In the genomic region with DNA sequence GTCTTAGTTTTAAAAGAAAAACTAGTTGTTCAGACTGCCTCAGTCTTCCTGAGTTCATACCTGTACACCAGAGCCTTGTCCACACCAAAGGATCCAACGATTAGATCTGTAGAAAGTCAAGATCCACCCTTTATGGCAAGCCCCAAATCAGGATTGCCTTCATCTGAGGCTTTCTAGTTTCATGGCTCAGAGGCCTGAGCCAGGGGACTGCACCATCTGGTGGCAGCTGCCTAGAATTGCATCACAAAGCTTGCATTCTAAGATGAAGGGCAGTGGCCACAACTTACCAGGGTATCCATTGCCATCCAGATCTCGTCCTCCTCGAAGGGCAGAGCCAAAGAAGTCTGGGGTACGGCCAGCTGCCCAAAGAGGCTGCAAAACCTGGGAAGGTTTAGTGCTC, we compare ENCODE assay signal across 8 mouse cellular contexts. TPM values are rescaled to one million over a fixed set of nuclear protein-coding genes. Genes with fewer than 3 reads are reported as not detected.
DNase-seq lines count a peak whose midpoint lies in the region; ATAC-seq and TF ChIP-seq lines count a peak whose summit lies in the region.

No protein-coding gene starts in this region.

- WGBS in spleen, adult 2 months, result 44% methylated on average over 4 of the region's 4 CpGs
- 47% methylated on average over 4 of the region's 4 CpGs for WGBS in intestine, embryonic 16.5 days
- whole genome bisulfite sequencing in midbrain, embryonic 14.5 days, result 43% methylated on average over 4 of the region's 4 CpGs

- H3K36me3 ChIP-seq in spleen, adult 2 months (ENCODE audit: control insufficient read depth, insufficient read depth, low read length), result no peaks in the 10 kb centered on the region
- H3K36me3 ChIP-seq in intestine, embryonic 16.5 days (ENCODE audit: control insufficient read depth, insufficient read depth, low read length), result peaks cover 18% of the 10 kb centered on the region
- H3K36me3 ChIP-seq in midbrain, embryonic 14.5 days (ENCODE audit: control insufficient read depth, insufficient read depth, low read length), result no peaks in the 10 kb centered on the region

- ATAC-seq in intestine, embryonic 16.5 days, result peak; percentile 45
- ATAC-seq in midbrain, embryonic 14.5 days (ENCODE audit: low FRiP score, low TSS enrichment), result no peak

- H3K9ac ChIP-seq in intestine, embryonic 16.5 days (ENCODE audit: low read depth, low read length), result no peak overlapping the region
- no peak overlapping the region for H3K9ac ChIP-seq in midbrain, embryonic 14.5 days (replicated peaks; ENCODE audit: low read length)

- DNase-seq in cerebellum, adult 18-20 months, result peak; percentile 60 to 71
- DNase-seq in cerebellum, adult 9-11 months, result no peak
- DNase-seq in spleen, adult 2 months (ENCODE audit: low read depth in 1 of 2, low spot score in 2 of 2), result peak; percentile 38 to 54
- DNase-seq in spleen, adult 12 weeks (ENCODE audit: low spot score), result no peak
- DNase-seq in midbrain, embryonic 14.5 days, result peak; percentile 88
- peak; percentile 60 for DNase-seq in thymus, postnatal 14 days

- TF ChIP-seq CTCF in spleen, adult 2 months (IDR thresholded peaks at IDR 0.05; ENCODE audit: extremely low read depth, insufficient read depth, insufficient read length, insufficient replicate concordance), result peak; percentile 62; the same call in 1 of the 2 replicates
- peak; percentile 54; the same call in 1 of the 2 replicates for TF ChIP-seq CTCF in embryonic fibroblast, embryonic 13.5 days (IDR thresholded peaks at IDR 0.05; ENCODE audit: borderline replicate concordance, insufficient read depth, low read length)

- no peak overlapping the region for H3K27ac ChIP-seq in spleen, adult 2 months (ENCODE audit: insufficient read depth, low read length)
- H3K27ac ChIP-seq in embryonic fibroblast, embryonic 13.5 days (ENCODE audit: insufficient read depth, low read length), result no peak overlapping the region
- H3K27ac ChIP-seq in intestine, embryonic 16.5 days (ENCODE audit: low read length), result no peak overlapping the region
- H3K27ac ChIP-seq in midbrain, embryonic 14.5 days (replicated peaks; ENCODE audit: low read depth, low read length), result no peak overlapping the region

- no peak overlapping the region for H3K4me3 ChIP-seq in spleen, adult 2 months (ENCODE audit: extremely low read depth, insufficient read depth, insufficient read length)
- no peak overlapping the region for H3K4me3 ChIP-seq in embryonic fibroblast, embryonic 13.5 days (ENCODE audit: insufficient read depth, low read length)
- H3K4me3 ChIP-seq in intestine, embryonic 16.5 days (ENCODE audit: low read length), result no peak overlapping the region
- no peak overlapping the region for H3K4me3 ChIP-seq in midbrain, embryonic 14.5 days (replicated peaks; ENCODE audit: low read depth, low read length)

- no peak for TF ChIP-seq POLR2A in spleen, adult 2 months (IDR thresholded peaks at IDR 0.05; ENCODE audit: low read depth, low read length)
- TF ChIP-seq POLR2A in embryonic fibroblast, embryonic 13.5 days (IDR thresholded peaks at IDR 0.05; ENCODE audit: low read depth, low read length), result no peak

- H3K27me3 ChIP-seq in spleen, adult 2 months (ENCODE audit: control insufficient read depth, insufficient read depth, low read length), result no peaks in the 10 kb centered on the region
- H3K27me3 ChIP-seq in intestine, embryonic 16.5 days (replicated peaks; ENCODE audit: control insufficient read depth, insufficient read depth, low read length), result no peaks in the 10 kb centered on the region
- no peaks in the 10 kb centered on the region for H3K27me3 ChIP-seq in midbrain, embryonic 14.5 days (ENCODE audit: control insufficient read depth, insufficient read depth, low read length)

- peaks cover 7% of the 10 kb centered on the region; the same call in 1 of the 2 replicates for H3K4me1 ChIP-seq in spleen, adult 2 months (ENCODE audit: control insufficient read depth, insufficient read depth, insufficient read length)
- H3K4me1 ChIP-seq in embryonic fibroblast, embryonic 13.5 days (ENCODE audit: control insufficient read depth, insufficient read depth, low read length), result peaks cover 2% of the 10 kb centered on the region; the same call in 1 of the 2 replicates
- no peaks in the 10 kb centered on the region for H3K4me1 ChIP-seq in intestine, embryonic 16.5 days (ENCODE audit: control insufficient read depth, insufficient read depth, low read length)
- H3K4me1 ChIP-seq in midbrain, embryonic 14.5 days (ENCODE audit: control insufficient read depth, insufficient read depth, low read length), result no peaks in the 10 kb centered on the region

- no peaks in the 10 kb centered on the region for H3K9me3 ChIP-seq in intestine, embryonic 16.5 days (ENCODE audit: control insufficient read depth, low read length)
- no peaks in the 10 kb centered on the region for H3K9me3 ChIP-seq in midbrain, embryonic 14.5 days (ENCODE audit: control insufficient read depth, low read length)

- H3K4me2 ChIP-seq in intestine, embryonic 16.5 days (ENCODE audit: low read depth, low read length), result no peak overlapping the region
- H3K4me2 ChIP-seq in midbrain, embryonic 14.5 days (ENCODE audit: low read length), result no peak overlapping the region

RNA-seq across cellular contexts. Expression of gene Zfp385a, which starts 13.0 kb away (rescaled TPM):
- 28.1 and 31.0 TPM in 2 replicates for polyA plus RNA-seq in spleen, adult 2 months (2012; rRNA removed)
- polyA plus RNA-seq in embryonic fibroblast, embryonic 13.5 days (2011; ENCODE audit: insufficient read length, low read depth, missing spikeins), result 25.0 and 27.6 TPM in 2 replicates
- 3.6 and 4.1 TPM in 2 replicates for polyA plus RNA-seq in intestine, embryonic 16.5 days (2015; fragmentation: Nextera tagmentation; extraction: Ambion mirVana)
- 18.3 and 20.9 TPM in 2 replicates for polyA plus RNA-seq in midbrain, embryonic 14.5 days (2014; fragmentation: Nextera tagmentation; extraction: Ambion mirVana)

RNA-seq across cellular contexts. Expression of gene Itga5, which starts 13.7 kb away (rescaled TPM):
- polyA plus RNA-seq in spleen, adult 2 months (2012; rRNA removed), result 7.1 and 8.0 TPM in 2 replicates
- 161 and 346 TPM in 2 replicates for polyA plus RNA-seq in embryonic fibroblast, embryonic 13.5 days (2011; ENCODE audit: insufficient read length, low read depth, missing spikeins)
- 40.3 and 43.0 TPM in 2 replicates for polyA plus RNA-seq in intestine, embryonic 16.5 days (2015; fragmentation: Nextera tagmentation; extraction: Ambion mirVana)
- polyA plus RNA-seq in midbrain, embryonic 14.5 days (2014; fragmentation: Nextera tagmentation; extraction: Ambion mirVana), result 3.5 and 6.4 TPM in 2 replicates

RNA-seq across cellular contexts. Expression of gene Gpr84, which starts 42.4 kb away (rescaled TPM):
- 0.33 and 0.49 TPM in 2 replicates for polyA plus RNA-seq in spleen, adult 2 months (2012; rRNA removed)
- 0.40 TPM in 1 of 2 replicates, not detected in the other for polyA plus RNA-seq in embryonic fibroblast, embryonic 13.5 days (2011; ENCODE audit: insufficient read length, low read depth, missing spikeins)
- 0.09 and 0.20 TPM in 2 replicates for polyA plus RNA-seq in intestine, embryonic 16.5 days (2015; fragmentation: Nextera tagmentation; extraction: Ambion mirVana)
- 0.16 and 0.26 TPM in 2 replicates for polyA plus RNA-seq in midbrain, embryonic 14.5 days (2014; fragmentation: Nextera tagmentation; extraction: Ambion mirVana)

Comparison
In these comparisons a context has a peak if more than half of its experiments do, and no peak if none do; other contexts are left out.
1. DNase-seq: peak in cerebellum, adult 18-20 months (2 of 2), spleen, adult 2 months (2 of 2), midbrain, embryonic 14.5 days (single experiment) and thymus, postnatal 14 days (single experiment); none in cerebellum, adult 9-11 months (single experiment) and spleen, adult 12 weeks (single experiment).